Comparison of ENCODE assay signal across 8 mouse cellular contexts in the genomic region with DNA sequence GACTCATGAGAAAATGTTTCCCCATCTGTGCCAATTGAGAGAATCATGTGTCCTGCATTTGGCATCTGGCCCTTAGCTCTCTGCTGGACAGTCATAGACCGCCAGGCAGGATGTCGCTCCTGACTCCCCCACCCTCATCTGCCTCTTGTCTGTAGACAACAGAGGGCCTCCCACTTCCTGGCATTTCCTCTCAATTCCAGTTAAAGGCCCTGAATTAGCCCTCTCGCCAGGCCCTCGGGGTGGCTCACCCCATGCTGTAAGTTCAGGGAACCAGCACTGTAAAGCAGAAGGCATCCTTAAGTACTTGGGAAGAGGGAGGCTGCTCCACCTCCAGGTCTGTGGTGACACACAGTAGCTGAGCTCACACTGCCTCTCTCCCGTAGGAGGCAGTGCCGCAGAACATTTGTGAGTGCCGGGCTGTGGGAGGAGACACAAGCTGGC. TPM values are rescaled to one million over a fixed set of nuclear protein-coding genes. Genes with fewer than 3 reads are reported as not detected.
A peak's percentile ranks its signal among the peaks of the same experiment; 100 is the strongest.
DNase-seq lines count a peak whose midpoint lies in the region; ATAC-seq and TF ChIP-seq lines count a peak whose summit lies in the region.

No protein-coding gene starts in this region.

- H3K4me2 ChIP-seq in forebrain, postnatal 0 days (ENCODE audit: low read depth): no peak overlapping the region
- no peak overlapping the region for H3K4me2 ChIP-seq in forebrain, embryonic 14.5 days (ENCODE audit: low read length)
- no peak overlapping the region for H3K4me2 ChIP-seq in intestine, embryonic 15.5 days (replicated peaks)

- H3K27me3 ChIP-seq in forebrain, postnatal 0 days (ENCODE audit: insufficient read depth, low read length): no peaks in the 10 kb centered on the region
- H3K27me3 ChIP-seq in forebrain, embryonic 14.5 days (replicated peaks; ENCODE audit: control insufficient read depth, insufficient read depth, low read length): no peaks in the 10 kb centered on the region
- H3K27me3 ChIP-seq in intestine, embryonic 15.5 days (replicated peaks): no peaks in the 10 kb centered on the region

- intact Hi-C loops in left cerebral cortex, postnatal 36 days (cut with DNase I): no loop called here

- H3K4me1 ChIP-seq in forebrain, postnatal 0 days (ENCODE audit: insufficient read depth): no peaks in the 10 kb centered on the region
- no peaks in the 10 kb centered on the region for H3K4me1 ChIP-seq in forebrain, embryonic 14.5 days (ENCODE audit: control insufficient read depth, insufficient read depth, low read length)
- peaks cover 7% of the 10 kb centered on the region for H3K4me1 ChIP-seq in intestine, embryonic 15.5 days (replicated peaks)

- TF ChIP-seq CTCF in forebrain, postnatal 0 days (IDR thresholded peaks at IDR 0.05; ENCODE audit: low read depth): peak; percentile 40

- H3K9ac ChIP-seq in forebrain, postnatal 0 days: no peak overlapping the region
- no peak overlapping the region for H3K9ac ChIP-seq in forebrain, embryonic 14.5 days (ENCODE audit: low read length)
- H3K9ac ChIP-seq in intestine, embryonic 15.5 days: no peak overlapping the region

- ATAC-seq in forebrain, postnatal 0 days: no peak
- ATAC-seq in forebrain, embryonic 14.5 days: no peak
- peak; percentile 56 for ATAC-seq in intestine, embryonic 15.5 days
- 0 out of 2 replicates have a peak, but pooled peaks have one; percentile 31 for ATAC-seq in monocyte, adult 5-6 weeks (replicated peaks; ENCODE audit: insufficient number of reproducible peaks, low FRiP score, low TSS enrichment, poor library complexity, severe bottlenecking)

- no peaks in the 10 kb centered on the region for H3K9me3 ChIP-seq in forebrain, postnatal 0 days (ENCODE audit: low read length)
- H3K9me3 ChIP-seq in forebrain, embryonic 14.5 days (replicated peaks; ENCODE audit: control insufficient read depth, low read length): no peaks in the 10 kb centered on the region
- no peaks in the 10 kb centered on the region for H3K9me3 ChIP-seq in intestine, embryonic 15.5 days

- no peaks in the 10 kb centered on the region for H3K36me3 ChIP-seq in forebrain, postnatal 0 days (ENCODE audit: insufficient read depth)
- no peaks in the 10 kb centered on the region for H3K36me3 ChIP-seq in forebrain, embryonic 14.5 days (ENCODE audit: control insufficient read depth, insufficient read depth, low read length)
- no peaks in the 10 kb centered on the region for H3K36me3 ChIP-seq in intestine, embryonic 15.5 days

- H3K27ac ChIP-seq in forebrain, postnatal 0 days (ENCODE audit: low read depth, low read length): no peak overlapping the region
- no peak overlapping the region for H3K27ac ChIP-seq in forebrain, embryonic 14.5 days (ENCODE audit: low read depth, low read length)
- no peak overlapping the region for H3K27ac ChIP-seq in intestine, embryonic 15.5 days

- H3K4me3 ChIP-seq in forebrain, postnatal 0 days (ENCODE audit: low read depth, low read length): no peak overlapping the region
- H3K4me3 ChIP-seq in forebrain, embryonic 14.5 days (ENCODE audit: low read depth, low read length): no peak overlapping the region
- no peak overlapping the region for H3K4me3 ChIP-seq in intestine, embryonic 15.5 days (replicated peaks)

- 31% methylated on average over 7 of the region's 7 CpGs for WGBS in forebrain, postnatal 0 days
- WGBS in forebrain, embryonic 14.5 days: 33% methylated on average over 7 of the region's 7 CpGs
- 24% methylated on average over 7 of the region's 7 CpGs for WGBS in intestine, embryonic 15.5 days

- no peak for DNase-seq in forebrain, postnatal 0 days
- no peak for DNase-seq in forebrain, embryonic 14.5 days (ENCODE audit: low spot score)
- peak; percentile 50 for DNase-seq in adrenal gland, adult 8-10 months
- DNase-seq in gastrocnemius, postnatal 10 days: peak; percentile 48
- DNase-seq in left cerebral cortex, postnatal 36 days (ENCODE audit: low spot score in 2 of 2): peak; percentile 56 to 66
- DNase-seq in thymus, postnatal 25 days: no peak

RNA-seq across cellular contexts. Expression of gene Gucy2g, which starts 3.8 kb away (rescaled TPM):
- 0.08 and 0.14 TPM in 2 replicates for total RNA-seq in forebrain, postnatal 0 days (2014; rRNA removed)
- polyA plus RNA-seq in forebrain, postnatal 0 days (2015; fragmentation: Nextera tagmentation; extraction: Ambion mirVana): 0.22 and 0.31 TPM in 2 replicates
- polyA plus RNA-seq in forebrain, embryonic 14.5 days (2014; fragmentation: Nextera tagmentation; extraction: Ambion mirVana): 0.04 TPM in 1 of 2 replicates, not detected in the other
- total RNA-seq in adrenal gland, adult 8-10 months (2022): not detected
- total RNA-seq in gastrocnemius, postnatal 10 days (2021): under 1 TPM; 0.11 to 0.16 TPM
- polyA plus RNA-seq in intestine, embryonic 15.5 days (2015; fragmentation: Nextera tagmentation; extraction: Ambion mirVana): not detected in 2 replicates
- 1 to 10 TPM; 2.6 to 3.6 TPM for total RNA-seq in left cerebral cortex, postnatal 36 days (2021)
- not detected in 3 replicates for total RNA-seq in monocyte, adult 5-6 weeks (2017)

RNA-seq across cellular contexts. Expression of gene Acsl5, which starts 6.9 kb away (rescaled TPM):
- total RNA-seq in forebrain, postnatal 0 days (2014; rRNA removed): 15.9 and 22.7 TPM in 2 replicates
- 16.4 and 16.6 TPM in 2 replicates for polyA plus RNA-seq in forebrain, postnatal 0 days (2015; fragmentation: Nextera tagmentation; extraction: Ambion mirVana)
- 7.7 and 9.6 TPM in 2 replicates for polyA plus RNA-seq in forebrain, embryonic 14.5 days (2014; fragmentation: Nextera tagmentation; extraction: Ambion mirVana)
- 100 to 1,000 TPM in 1 of 4 experiments, 10 to 100 TPM in 3; 47.1 to 132 (median 70.1) TPM for total RNA-seq in adrenal gland, adult 8-10 months (2022)
- 10 to 100 TPM in 1 of 2 experiments, 1 to 10 TPM in 1; 6.2 to 12.6 TPM for total RNA-seq in gastrocnemius, postnatal 10 days (2021)
- 315 and 329 TPM in 2 replicates for polyA plus RNA-seq in intestine, embryonic 15.5 days (2015; fragmentation: Nextera tagmentation; extraction: Ambion mirVana)
- total RNA-seq in left cerebral cortex, postnatal 36 days (2021): 10 to 100 TPM; 45.1 to 51.6 TPM
- total RNA-seq in monocyte, adult 5-6 weeks (2017): 172 to 230 TPM (median 204 TPM) in 3 replicates

Comparison
In these comparisons a context has a peak if more than half of its experiments do, and no peak if none do; other contexts are left out.
1. ATAC-seq: peak in intestine, embryonic 15.5 days (single experiment) and monocyte, adult 5-6 weeks (single experiment); none in forebrain, postnatal 0 days (single experiment) and forebrain, embryonic 14.5 days (single experiment).
2. DNase-seq: peak in adrenal gland, adult 8-10 months (single experiment), gastrocnemius, postnatal 10 days (single experiment) and left cerebral cortex, postnatal 36 days (2 of 2); none in forebrain, postnatal 0 days (single experiment), forebrain, embryonic 14.5 days (single experiment) and thymus, postnatal 25 days (single experiment).